Mouse (Mus musculus) MEL (cell line): Measurements from ENCODE around the gene Spem2. TPM values are rescaled to one million over a fixed set of nuclear protein-coding genes. Genes with fewer than 3 reads are reported as not detected.

Source experiments
- DNase-seq: peaks from one replicate; pipeline ENCODE4 v3.0.0; 2011; ENCODE audit warnings: low read depth, low spot score
- H3K27ac ChIP-seq: 2 replicates; pipeline ENCODE4 v1.5.1; 2012; ENCODE audit warnings: low read depth, mild to moderate bottlenecking, control low read depth, low read length, moderate library complexity; ENCODE audit not compliant: control insufficient read depth
- H3K27me3 ChIP-seq, 2 experiments: fragments of 150-350 bp in 1 of 2; sonication (generic) in 1 of 2; 2 replicates each; pipeline ENCODE4 v1.6.1; 2012; ENCODE audit warnings: low read length in 2 of 2, mild to moderate bottlenecking in 2 of 2, improper control_type of control experiment in 1 of 2, moderate library complexity in 1 of 2; ENCODE audit not compliant: insufficient read depth in 2 of 2, control insufficient read depth in 1 of 2
- H3K36me3 ChIP-seq, 2 experiments: 2 replicates each; pipeline ENCODE4 v1.6.1; 2012 to 2014; ENCODE audit warnings: low read length in 2 of 2, improper control_type of control experiment in 1 of 2, inconsistent platforms in 1 of 2, mild to moderate bottlenecking in 1 of 2; ENCODE audit not compliant: insufficient read depth in 2 of 2, control insufficient read depth in 1 of 2
- H3K4me1 ChIP-seq, 2 experiments: fragments of 150-350 bp in 1 of 2; sonication (generic) in 1 of 2; 2 replicates each; pipeline ENCODE4 v1.6.1; 2012; ENCODE audit warnings: low read length in 2 of 2, improper control_type of control experiment in 1 of 2, mild to moderate bottlenecking in 1 of 2; ENCODE audit not compliant: insufficient read depth in 2 of 2, control insufficient read depth in 1 of 2
- H3K4me3 ChIP-seq, 2 experiments: fragments of 150-350 bp in 1 of 2; sonication (generic) in 1 of 2; 2 replicates each; pipeline ENCODE4 v1.5.1; 2012; ENCODE audit warnings: low read depth in 2 of 2, low read length in 2 of 2, mild to moderate bottlenecking in 2 of 2, moderate library complexity in 2 of 2, control low read depth in 1 of 2, improper control_type of control experiment in 1 of 2; ENCODE audit not compliant: control insufficient read depth in 1 of 2, insufficient read depth in 1 of 2
- H3K79me2 ChIP-seq: 2 replicates; pipeline ENCODE4 v1.6.1; 2012; ENCODE audit warnings: mild to moderate bottlenecking, low read length, moderate library complexity; ENCODE audit not compliant: control insufficient read depth, poor library complexity, insufficient read depth
- H3K9ac ChIP-seq: 2 replicates; pipeline ENCODE4 v1.6.1; 2012; ENCODE audit warnings: low read depth, mild to moderate bottlenecking, control low read depth, low read length, moderate library complexity; ENCODE audit not compliant: control insufficient read depth, poor library complexity, severe bottlenecking
- H3K9me3 ChIP-seq: fragments of 150-350 bp; sonication (generic); replicated peaks from 2 replicates; pipeline ENCODE4 v1.6.1; 2012; ENCODE audit warnings: mild to moderate bottlenecking, low read length, improper control_type of control experiment, moderate library complexity; ENCODE audit not compliant: insufficient read depth
- CHD1 ChIP-seq: IDR thresholded peaks from 2 replicates; pipeline ENCODE4 v1.6.1; 2012; ENCODE audit warnings: low read depth, mild to moderate bottlenecking, inconsistent platforms, low read length, improper control_type of control experiment
- CHD2 ChIP-seq: IDR thresholded peaks from 2 replicates; pipeline ENCODE4 v1.6.1; 2011; ENCODE audit warnings: low read length, improper control_type of control experiment
- ELF1 ChIP-seq: IDR thresholded peaks from 2 replicates; pipeline ENCODE4 v1.6.1; 2014; ENCODE audit warnings: low read depth, mild to moderate bottlenecking, inconsistent platforms, low read length, improper control_type of control experiment, moderate library complexity
- EP300 ChIP-seq, 2 experiments: IDR thresholded peaks; 2 replicates each; pipeline ENCODE4 v1.6.1; 2011; ENCODE audit warnings: improper control_type of control experiment in 2 of 2, low read length in 2 of 2, low read depth in 1 of 2, mild to moderate bottlenecking in 1 of 2
- ETS1 ChIP-seq: IDR thresholded peaks from 2 replicates; pipeline ENCODE4 v1.6.1; 2012; ENCODE audit warnings: low read depth, mild to moderate bottlenecking, inconsistent platforms, low read length, improper control_type of control experiment, moderate library complexity
- HCFC1 ChIP-seq: IDR thresholded peaks from 2 replicates; pipeline ENCODE4 v1.6.1; 2012; ENCODE audit warnings: low read depth, mild to moderate bottlenecking, inconsistent platforms, low read length, improper control_type of control experiment, moderate library complexity
- KAT2A ChIP-seq: conservative IDR thresholded peaks from 2 replicates; pipeline ENCODE4 v1.6.1; 2012; ENCODE audit warnings: low read depth, low read length, improper control_type of control experiment, inconsistent platforms
- MAX ChIP-seq: IDR thresholded peaks from 2 replicates; pipeline ENCODE4 v1.6.1; 2011; ENCODE audit warnings: low read length, improper control_type of control experiment
- MAZ ChIP-seq: IDR thresholded peaks from 2 replicates; pipeline ENCODE4 v1.6.1; 2012; ENCODE audit warnings: low read depth, mild to moderate bottlenecking, inconsistent platforms, low read length, improper control_type of control experiment
- MXI1 ChIP-seq: IDR thresholded peaks from 2 replicates; pipeline ENCODE4 v1.6.1; 2011; ENCODE audit warnings: mild to moderate bottlenecking, low read depth, low read length, improper control_type of control experiment
- MYC ChIP-seq: IDR thresholded peaks from 2 replicates; pipeline ENCODE4 v1.6.1; 2011; ENCODE audit warnings: low read depth, mild to moderate bottlenecking, low read length, improper control_type of control experiment, moderate library complexity
- NELFE ChIP-seq: IDR thresholded peaks from 2 replicates; pipeline ENCODE4 v1.6.1; 2011; ENCODE audit warnings: low read depth, low read length, improper control_type of control experiment
- NRF1 ChIP-seq: IDR thresholded peaks from 2 replicates; pipeline ENCODE4 v1.6.1; 2014; ENCODE audit warnings: low read depth, mild to moderate bottlenecking, inconsistent platforms, low read length, improper control_type of control experiment, moderate library complexity; ENCODE audit not compliant: poor library complexity, insufficient read depth, severe bottlenecking
- POLR2A ChIP-seq, 2 experiments: IDR thresholded peaks; 2 replicates each; pipeline ENCODE4 v1.6.1; 2011 to 2012; ENCODE audit warnings: low read length in 2 of 2, mild to moderate bottlenecking in 2 of 2, control low read depth in 1 of 2, improper control_type of control experiment in 1 of 2, low read depth in 1 of 2, moderate library complexity in 1 of 2; ENCODE audit not compliant: control insufficient read depth in 1 of 2, insufficient read depth in 1 of 2, poor library complexity in 1 of 2
- POLR2AphosphoS2 ChIP-seq: IDR thresholded peaks from 2 replicates; pipeline ENCODE4 v1.6.1; 2011; ENCODE audit warnings: low read length, improper control_type of control experiment
- POLR2AphosphoS5 ChIP-seq: IDR thresholded peaks from 2 replicates; pipeline ENCODE4 v1.6.1; 2012; ENCODE audit warnings: low read depth, borderline replicate concordance, mild to moderate bottlenecking, inconsistent platforms, low read length, moderate library complexity, mixed read lengths
- SIN3A ChIP-seq: IDR thresholded peaks from 2 replicates; pipeline ENCODE4 v1.6.1; 2012; ENCODE audit warnings: low read length, improper control_type of control experiment, inconsistent platforms
- TBP ChIP-seq: IDR thresholded peaks from 2 replicates; pipeline ENCODE4 v1.8.0; 2011; ENCODE audit warnings: low read depth, low read length, improper control_type of control experiment
- TCF12 ChIP-seq: IDR thresholded peaks from 2 replicates; pipeline ENCODE4 v1.6.1; 2014; ENCODE audit warnings: low read depth, mild to moderate bottlenecking, inconsistent platforms, low read length, improper control_type of control experiment, moderate library complexity
- USF1 ChIP-seq: IDR thresholded peaks from 2 replicates; pipeline ENCODE4 v1.6.1; 2014; ENCODE audit warnings: low read depth, mild to moderate bottlenecking, inconsistent platforms, low read length, improper control_type of control experiment, moderate library complexity
- USF2 ChIP-seq, 2 experiments: IDR thresholded peaks; 2 replicates each; pipeline ENCODE4 v1.6.1; 2011 to 2012; ENCODE audit warnings: improper control_type of control experiment in 2 of 2, low read length in 2 of 2, borderline replicate concordance in 1 of 2, inconsistent platforms in 1 of 2, low read depth in 1 of 2, mild to moderate bottlenecking in 1 of 2; ENCODE audit not compliant: insufficient read depth in 1 of 2
- ZKSCAN1 ChIP-seq: IDR thresholded peaks from 2 replicates; pipeline ENCODE4 v1.6.1; 2012; ENCODE audit warnings: low read depth, mild to moderate bottlenecking, inconsistent platforms, low read length, improper control_type of control experiment, moderate library complexity
- ZMIZ1 ChIP-seq: IDR thresholded peaks from 2 replicates; pipeline ENCODE4 v1.6.1; 2012; ENCODE audit warnings: low read depth, mild to moderate bottlenecking, inconsistent platforms, low read length, improper control_type of control experiment, moderate library complexity
- polyA plus RNA-seq, 2 experiments: library from polyadenylated mRNA; stranded (reverse) in 1 of 2; unstranded in 1 of 2; fragments of >175 nt in 1 of 2; fragments of >200 nt in 1 of 2; gene quantifications; 2 replicates each; pipeline versions ENCODE4 v1.2.1 to v1.2.4; 2012; ENCODE audit warnings: low replicate concordance in 2 of 2, low read depth in 1 of 2; ENCODE audit not compliant: insufficient read length in 2 of 2, insufficient read depth in 1 of 2, missing spikeins in 1 of 2
- total RNA-seq: library from RNA; depleted of rRNA; stranded (reverse); fragments of 300-350 nt; gene quantifications from 2 replicates; pipeline ENCODE4 v1.2.3, GENCODE M21; 2012

Gene Spem2
- total and polyA plus RNA-seq, 3 experiments: not detected

DNA sequence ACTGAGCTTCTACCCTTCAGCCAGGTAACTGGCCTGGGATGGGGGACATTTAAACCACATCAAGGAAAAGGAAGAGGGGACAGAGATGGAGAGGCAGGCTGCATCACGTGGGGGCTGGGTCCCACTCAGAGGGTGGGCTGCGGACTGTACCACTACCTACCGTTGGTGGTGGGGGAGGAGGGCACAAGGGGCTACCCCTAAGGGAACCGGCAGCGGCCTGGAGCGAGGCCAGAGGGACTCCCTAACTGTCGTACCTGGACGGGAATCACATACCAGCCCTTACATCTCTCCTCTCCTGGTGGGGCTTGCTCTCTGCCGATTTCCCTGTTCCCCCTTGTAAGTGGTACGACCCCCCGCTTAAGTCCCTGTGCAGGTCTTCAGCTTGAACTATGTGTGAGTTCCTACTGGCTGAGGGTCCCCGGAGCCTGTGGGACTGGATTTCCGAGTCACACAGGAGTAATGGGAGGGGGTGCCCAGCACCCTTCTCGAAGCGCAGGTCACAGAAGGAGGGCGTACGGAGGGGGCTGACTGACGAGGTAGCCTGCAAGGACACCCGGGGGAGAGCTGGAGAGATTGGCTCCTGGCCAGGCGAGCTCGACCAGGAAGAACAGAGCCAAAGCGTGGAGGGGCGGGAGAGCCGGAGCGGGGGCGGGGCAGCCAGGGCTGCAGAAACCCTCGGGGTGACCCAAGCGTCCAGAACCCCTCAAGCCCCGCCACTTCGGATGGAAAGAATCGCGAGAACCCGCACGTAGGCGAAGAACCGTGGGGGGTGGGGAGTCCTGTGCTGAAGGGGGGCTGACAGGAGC is 17.7 kb downstream of the Spem2 start:
- peaks cover 8% of the 10 kb centered on the region; the same call in 1 of the 2 replicates for H3K79me2 ChIP-seq
- H3K4me1 ChIP-seq: peaks cover 5 to 21% of the 10 kb centered on the region in 2 experiments; a peak in 3 of 4 replicates
- TF ChIP-seq ZMIZ1 (peak; percentile 43), ZKSCAN1 (no peak), USF2 (IDR thresholded peaks at IDR 0.05; ENCODE audit: borderline replicate concordance in 1 of 2, insufficient read depth in 1 of 2, low read depth in 1 of 2, low read length in 2 of 2) (peak in 1 of 2 experiments; percentile 67; a peak in 1 of 4 replicates), MXI1 (peak; percentile 31), CHD1 (peak; percentile 99), ELF1 (peak; percentile 72), NRF1 (no peak), TCF12 (peak; percentile 2; the same call in 1 of the 2 replicates), MYC (0 out of 2 replicates have a peak, but pooled peaks have one; percentile 14), POLR2A (IDR thresholded peaks at IDR 0.05; ENCODE audit: control insufficient read depth in 1 of 2, insufficient read depth in 1 of 2, low read depth in 1 of 2, low read length in 2 of 2, poor library complexity in 1 of 2) (peak; percentile 35 to 71), SIN3A (peak; percentile 39; the same call in 1 of the 2 replicates), POLR2AphosphoS2 (no peak; the same call in 1 of the 2 replicates), KAT2A (no peak), HCFC1 (peak; percentile 39; the same call in 1 of the 2 replicates), USF1 (peak; percentile 91), MAZ (peak; percentile 32), CHD2 (peak; percentile 90), MAX (peak; percentile 35; the same call in 1 of the 2 replicates), TBP (peak; percentile 57; the same call in 1 of the 2 replicates), NELFE (peak; percentile 55), ETS1 (peak; percentile 34; the same call in 1 of the 2 replicates), EP300 (IDR thresholded peaks at IDR 0.05; ENCODE audit: low read depth in 1 of 2, low read length in 2 of 2) (no peak; a peak in 1 of 4 replicates), POLR2AphosphoS5 (no peak)
- peaks cover 0 to 8% of the 10 kb centered on the region in 2 experiments; a peak in 2 of 4 replicates for H3K36me3 ChIP-seq
- H3K4me3 ChIP-seq: peak overlapping the region; percentile 58 to 89
- peak overlapping the region; percentile 77 for H3K9ac ChIP-seq
- H3K27ac ChIP-seq: peak overlapping the region; percentile 74
- no peaks in the 10 kb centered on the region for H3K9me3 ChIP-seq
- peak; percentile 93 for DNase-seq
- no peaks in the 10 kb centered on the region for H3K27me3 ChIP-seq
